Mouse (Mus musculus): Measurements from ENCODE around the gene Trio. TPM values are rescaled to one million over a fixed set of nuclear protein-coding genes. Genes with fewer than 3 reads are reported as not detected.
A peak's percentile ranks its signal among the peaks of the same experiment; 100 is the strongest.

Gene Trio
- 5.1 and 5.5 TPM in 2 replicates for polyA plus RNA-seq (2015; fragmentation: Nextera tagmentation; extraction: Ambion mirVana)

DNA sequence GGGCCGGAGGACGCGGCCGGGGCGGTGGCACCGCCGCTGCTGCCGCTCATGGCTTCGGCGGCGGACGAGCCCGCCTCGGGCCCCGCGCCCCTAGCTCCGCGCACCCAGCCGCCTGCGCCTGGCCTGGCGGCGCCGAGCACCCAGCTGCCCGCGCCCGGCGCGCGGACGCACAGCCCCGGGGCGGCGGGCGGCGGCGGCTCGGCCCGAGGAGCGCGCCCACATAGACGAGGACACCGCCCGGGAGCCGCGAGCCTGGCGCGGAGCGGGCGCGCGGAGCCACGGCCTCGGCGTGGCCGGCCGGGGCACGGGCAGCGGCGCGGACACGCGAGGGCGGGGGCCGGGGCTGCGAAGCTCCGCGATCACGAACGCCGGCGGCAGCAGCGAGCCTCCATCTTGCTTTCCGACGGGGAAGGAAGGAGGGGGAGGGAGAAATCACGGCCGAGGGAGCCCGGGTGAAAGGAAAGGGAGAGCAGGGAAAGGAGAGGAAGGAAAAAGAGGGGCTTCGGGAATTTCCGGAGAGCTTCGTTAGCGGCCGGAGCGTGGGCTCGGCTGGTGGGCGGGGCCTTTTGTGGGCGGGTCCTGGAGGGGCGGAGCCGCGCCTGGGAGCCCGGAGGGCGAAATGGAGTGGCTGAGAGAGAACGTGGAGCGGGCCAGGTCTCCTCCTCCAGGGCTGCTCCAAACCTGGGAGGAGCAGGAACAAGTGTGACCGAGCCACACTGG is at the start of gene Trio:
TSS of gene Trio (minus strand) at position 402 of the 720 bp plus-strand sequence.
- peak; percentile 92 for ATAC-seq
- Histone ChIP-seq H3K36me3 (replicated peaks; ENCODE audit: insufficient read depth, low read length) (no peaks in the 10 kb centered on the region), H3K4me2 (ENCODE audit: low read depth, low read length) (peak within 1 kb of the TSS; percentile 91), H3K4me3 (ENCODE audit: low read depth, low read length) (peak within 1 kb of the TSS; percentile 76), H3K27me3 (ENCODE audit: insufficient read depth, low read length) (peaks cover 18% of the 10 kb centered on the region), H3K27ac (ENCODE audit: low read depth) (peak within 1 kb of the TSS; percentile 95), H3K9ac (replicated peaks) (peak within 1 kb of the TSS; percentile 84), H3K4me1 (ENCODE audit: insufficient read depth) (peaks cover 12% of the 10 kb centered on the region), H3K9me3 (ENCODE audit: low read length) (no peaks in the 10 kb centered on the region)
- DNase-seq, result peak; percentile 92
- TF ChIP-seq EP300 (IDR thresholded peaks at IDR 0.05; ENCODE audit: low read depth), result no peak
- TF ChIP-seq CTCF (IDR thresholded peaks at IDR 0.05; ENCODE audit: low read depth), result no peak
- under 1% methylated on average over 67 of the region's 94 CpGs for WGBS (ENCODE audit: insufficient replicate concordance)

DNA sequence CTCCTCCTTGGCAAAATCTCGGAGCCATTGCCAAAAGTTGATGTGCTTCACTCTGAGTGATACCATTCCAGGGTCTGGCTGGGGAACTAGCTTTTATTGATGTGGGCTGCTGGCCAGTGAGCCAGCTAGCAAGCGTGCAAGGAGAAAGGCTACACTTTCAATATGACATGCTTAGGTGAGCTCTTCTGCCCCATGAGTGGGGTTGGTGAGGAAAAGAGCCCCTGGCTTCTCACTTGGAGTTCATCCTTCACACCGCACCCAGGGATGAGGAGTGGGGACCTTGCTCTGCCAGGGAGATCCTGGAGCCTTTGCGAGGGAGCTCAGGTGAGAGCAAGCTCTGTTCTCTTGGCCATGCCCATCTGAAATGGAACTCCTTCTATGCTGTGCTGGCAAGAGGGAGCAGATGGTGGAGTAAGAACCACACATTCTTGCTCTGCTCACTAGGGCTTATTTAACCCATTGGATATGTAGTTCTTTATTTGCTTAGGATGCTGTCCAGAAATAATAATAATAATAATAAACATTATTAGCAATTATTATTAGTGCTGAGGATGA is 48.8 kb upstream of the Trio start:
- TF ChIP-seq CTCF (IDR thresholded peaks at IDR 0.05; ENCODE audit: low read depth), result no peak
- H3K27me3 ChIP-seq (ENCODE audit: insufficient read depth, low read length), result no peaks in the 10 kb centered on the region
- ATAC-seq (no peak), DNase-seq (no peak)
- H3K27ac ChIP-seq (ENCODE audit: low read depth), result no peak overlapping the region
- no peaks in the 10 kb centered on the region for H3K4me1 ChIP-seq (ENCODE audit: insufficient read depth)
- H3K4me2 ChIP-seq (ENCODE audit: low read depth, low read length), result no peak overlapping the region
- no peaks in the 10 kb centered on the region for H3K9me3 ChIP-seq (ENCODE audit: low read length)
- H3K36me3 ChIP-seq (replicated peaks; ENCODE audit: insufficient read depth, low read length), result no peaks in the 10 kb centered on the region
- WGBS (ENCODE audit: insufficient replicate concordance), result 78% methylated on average over 4 of the region's 4 CpGs
- no peak overlapping the region for H3K4me3 ChIP-seq (ENCODE audit: low read depth, low read length)
- H3K9ac ChIP-seq (replicated peaks), result no peak overlapping the region

DNA sequence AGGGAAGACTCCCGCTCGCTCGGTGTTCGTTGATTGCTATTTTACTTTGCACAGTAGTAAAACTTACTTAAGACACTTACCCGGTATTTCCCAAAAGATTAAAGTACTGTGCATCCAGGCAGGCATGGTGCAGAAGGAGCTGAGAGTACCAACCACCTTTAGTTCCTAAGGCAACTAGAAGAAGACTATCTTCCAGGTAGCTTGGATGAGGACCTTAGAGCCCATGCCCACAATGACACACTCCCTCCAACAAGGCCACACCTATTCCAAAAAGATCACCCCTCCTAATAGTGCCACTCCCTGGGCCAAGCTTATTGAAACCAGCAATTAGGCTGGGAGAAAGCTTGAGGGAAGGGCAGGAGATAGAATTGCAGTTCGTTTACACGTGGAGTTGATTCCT is 46.0 kb upstream of the Trio start:
- TF ChIP-seq EP300 (IDR thresholded peaks at IDR 0.05; ENCODE audit: low read depth) (no peak), CTCF (IDR thresholded peaks at IDR 0.05; ENCODE audit: low read depth) (no peak)
- no peaks in the 10 kb centered on the region for H3K4me1 ChIP-seq (ENCODE audit: insufficient read depth)
- no peak overlapping the region for H3K4me3 ChIP-seq (ENCODE audit: low read depth, low read length)
- no peak overlapping the region for H3K9ac ChIP-seq (replicated peaks)
- no peak overlapping the region for H3K27ac ChIP-seq (ENCODE audit: low read depth)
- no peaks in the 10 kb centered on the region for H3K36me3 ChIP-seq (replicated peaks; ENCODE audit: insufficient read depth, low read length)
- DNase-seq, result no peak
- no peaks in the 10 kb centered on the region for H3K27me3 ChIP-seq (ENCODE audit: insufficient read depth, low read length)
- 44% methylated on average over 7 of the region's 7 CpGs for WGBS (ENCODE audit: insufficient replicate concordance)
- H3K9me3 ChIP-seq (ENCODE audit: low read length), result no peaks in the 10 kb centered on the region
- ATAC-seq, result no peak
- no peak overlapping the region for H3K4me2 ChIP-seq (ENCODE audit: low read depth, low read length)

DNA sequence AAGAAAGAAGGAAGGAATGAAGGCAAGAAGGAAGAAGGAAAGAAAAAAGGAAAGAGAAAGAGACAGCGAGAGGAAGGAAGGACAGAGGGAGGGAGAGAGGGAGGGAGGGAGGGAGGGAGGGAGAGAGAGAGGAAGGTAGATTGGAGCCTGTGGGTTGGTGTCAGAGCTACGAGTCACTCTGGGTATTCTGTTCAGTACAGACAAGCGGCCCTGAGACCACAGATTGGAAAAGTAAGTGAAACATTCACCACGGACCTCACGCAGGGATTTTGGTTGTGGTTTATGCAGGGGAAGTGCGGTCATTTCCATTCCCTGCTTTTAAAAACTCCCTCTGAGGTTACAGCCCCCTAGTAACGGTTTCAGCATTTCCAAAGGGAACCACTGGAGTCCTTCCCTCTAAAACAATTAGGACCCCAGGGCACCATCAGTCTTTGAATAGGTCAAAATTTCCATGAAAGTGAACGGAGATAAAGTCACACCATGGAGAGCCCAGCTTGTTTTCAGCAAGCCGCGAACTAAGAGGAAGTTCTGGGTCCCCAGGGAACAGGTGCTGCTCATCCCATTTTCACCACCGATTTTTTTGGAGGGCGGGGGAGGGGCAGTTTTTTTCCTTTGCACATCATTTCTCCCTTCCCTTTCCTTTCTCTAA is 45.2 kb upstream of the Trio start:
- DNase-seq (no peak), ATAC-seq (no peak)
- Histone ChIP-seq H3K36me3 (replicated peaks; ENCODE audit: insufficient read depth, low read length) (no peaks in the 10 kb centered on the region), H3K4me1 (ENCODE audit: insufficient read depth) (no peaks in the 10 kb centered on the region), H3K4me3 (ENCODE audit: low read depth, low read length) (peak overlapping the region; percentile 24), H3K9me3 (ENCODE audit: low read length) (no peaks in the 10 kb centered on the region), H3K4me2 (ENCODE audit: low read depth, low read length) (peak overlapping the region; percentile 65), H3K9ac (replicated peaks) (no peak overlapping the region), H3K27ac (ENCODE audit: low read depth) (no peak overlapping the region), H3K27me3 (ENCODE audit: insufficient read depth, low read length) (no peaks in the 10 kb centered on the region)
- WGBS (ENCODE audit: insufficient replicate concordance), result 5% methylated on average over 12 of the region's 12 CpGs
- TF ChIP-seq EP300 (IDR thresholded peaks at IDR 0.05; ENCODE audit: low read depth) (no peak), CTCF (IDR thresholded peaks at IDR 0.05; ENCODE audit: low read depth) (no peak)

DNA sequence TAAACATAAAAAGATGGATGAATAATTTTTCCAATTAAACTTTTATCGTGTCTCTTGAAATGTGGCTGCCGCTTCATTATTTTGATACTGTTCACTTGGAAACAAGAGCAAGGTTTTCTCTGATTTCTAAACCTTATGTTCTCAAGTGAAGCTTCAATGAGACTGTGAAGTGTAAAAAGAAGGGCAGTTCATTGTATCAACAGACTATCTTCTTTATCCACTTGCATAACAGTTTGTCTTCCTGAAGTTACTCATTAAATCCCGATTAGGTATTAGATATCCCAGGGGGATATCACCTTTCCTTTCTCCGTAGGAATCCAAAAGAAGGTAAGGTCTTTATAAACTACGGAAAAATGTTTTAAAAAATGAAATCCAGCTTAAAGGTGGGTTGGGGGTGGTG is 44.6 kb upstream of the Trio start:
- H3K9ac ChIP-seq (replicated peaks), result no peak overlapping the region
- WGBS (ENCODE audit: insufficient replicate concordance), result 49% methylated on average over 5 of the region's 5 CpGs
- no peaks in the 10 kb centered on the region for H3K27me3 ChIP-seq (ENCODE audit: insufficient read depth, low read length)
- no peaks in the 10 kb centered on the region for H3K4me1 ChIP-seq (ENCODE audit: insufficient read depth)
- ATAC-seq (no peak), DNase-seq (no peak)
- no peaks in the 10 kb centered on the region for H3K9me3 ChIP-seq (ENCODE audit: low read length)
- H3K36me3 ChIP-seq (replicated peaks; ENCODE audit: insufficient read depth, low read length), result no peaks in the 10 kb centered on the region
- no peak overlapping the region for H3K27ac ChIP-seq (ENCODE audit: low read depth)
- H3K4me3 ChIP-seq (ENCODE audit: low read depth, low read length), result no peak overlapping the region
- H3K4me2 ChIP-seq (ENCODE audit: low read depth, low read length), result peak overlapping the region; percentile 65
- no peak for TF ChIP-seq CTCF (IDR thresholded peaks at IDR 0.05; ENCODE audit: low read depth)
- TF ChIP-seq EP300 (IDR thresholded peaks at IDR 0.05; ENCODE audit: low read depth), result no peak

DNA sequence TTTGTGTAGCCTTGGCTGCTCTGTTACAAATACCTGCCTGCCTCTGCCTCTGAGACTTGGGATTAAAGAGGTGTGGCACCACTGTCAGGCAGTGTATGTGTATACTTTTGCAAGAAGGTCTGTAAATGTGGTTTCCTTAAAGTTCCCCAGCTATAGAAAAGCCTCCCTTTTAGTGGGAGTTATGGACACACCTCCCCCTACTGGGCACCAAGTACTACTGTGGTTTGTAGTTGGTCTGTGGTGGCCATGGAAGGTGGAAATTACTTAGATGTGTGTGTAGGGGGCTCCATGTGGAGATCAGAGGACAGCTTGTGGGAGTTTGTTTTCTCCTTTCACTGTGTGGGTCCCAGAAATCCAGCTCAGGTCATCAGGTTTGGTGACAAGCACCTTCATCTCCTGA is 41.7 kb upstream of the Trio start:
- Histone ChIP-seq H3K4me1 (ENCODE audit: insufficient read depth) (no peaks in the 10 kb centered on the region), H3K27ac (ENCODE audit: low read depth) (no peak overlapping the region), H3K36me3 (replicated peaks; ENCODE audit: insufficient read depth, low read length) (no peaks in the 10 kb centered on the region), H3K9me3 (ENCODE audit: low read length) (no peaks in the 10 kb centered on the region), H3K4me2 (ENCODE audit: low read depth, low read length) (no peak overlapping the region), H3K4me3 (ENCODE audit: low read depth, low read length) (no peak overlapping the region), H3K27me3 (ENCODE audit: insufficient read depth, low read length) (no peaks in the 10 kb centered on the region), H3K9ac (replicated peaks) (no peak overlapping the region)
- TF ChIP-seq CTCF (IDR thresholded peaks at IDR 0.05; ENCODE audit: low read depth) (peak; percentile 60), EP300 (IDR thresholded peaks at IDR 0.05; ENCODE audit: low read depth) (no peak)
- no peak for DNase-seq
- ATAC-seq, result no peak

All from liver, postnatal 0 days (tissue).